Mouse (Mus musculus): ENCODE measurements at regions not wholly inside any gene's neighbourhood (a gene's known extent, or its start where the extent isn't known, plus 50 kb on each side); places are given as distances from the start of the nearest gene placed in this dataset.
A peak's percentile ranks its signal among the peaks of the same experiment; 100 is the strongest.

- DNase-seq (ENCODE audit: low read depth, low spot score) = peak; percentile 70
These were observed 50.9 kb upstream of the Eef2kmt start for GRCm38 (mm10) chr16:5306588-5307248.

All from A20 (cell line).